Mouse (Mus musculus) hindbrain, embryonic 14.5 days (tissue): ENCODE data around the gene Pigw. TPM values are rescaled to one million over a fixed set of nuclear protein-coding genes. Genes with fewer than 3 reads are reported as not detected.

Experiments
- ATAC-seq: fragments of 200-750 bp; cut with Nextera tagmentation; 2 replicates; pipeline ENCODE4 v1.8.0; 2017; ENCODE audit warnings: moderate number of reproducible peaks, mild to moderate bottlenecking, moderate TSS enrichment, moderate library complexity; ENCODE audit not compliant: low FRiP score
- DNase-seq: peaks from one replicate; pipeline ENCODE4 v3.0.0-alpha.2; 2015; ENCODE audit warnings: low spot score
- H3K27ac ChIP-seq: fragments of 300-500 bp; sonication (generic); 2 replicates; pipeline ENCODE4 v1.5.1; 2014; ENCODE audit warnings: mild to moderate bottlenecking, moderate library complexity
- H3K27me3 ChIP-seq: fragments of 300-500 bp; sonication (generic); 2 replicates; pipeline ENCODE4 v1.6.1; 2014; ENCODE audit warnings: mild to moderate bottlenecking, low read length, mixed read lengths; ENCODE audit not compliant: control insufficient read depth, insufficient read depth
- H3K36me3 ChIP-seq: fragments of 300-500 bp; sonication (generic); replicated peaks from 2 replicates; pipeline ENCODE4 v1.6.1; 2014; ENCODE audit not compliant: control insufficient read depth, insufficient read depth
- H3K4me1 ChIP-seq: fragments of 300-500 bp; sonication (generic); replicated peaks from 2 replicates; pipeline ENCODE4 v1.6.1; 2014; ENCODE audit warnings: antibody characterized with exemption, low read length, mixed read lengths; ENCODE audit not compliant: control insufficient read depth, insufficient read depth
- H3K4me2 ChIP-seq: fragments of 300-500 bp; sonication (generic); replicated peaks from 2 replicates; pipeline ENCODE4 v1.6.1; 2014; ENCODE audit warnings: mild to moderate bottlenecking, moderate library complexity
- H3K4me3 ChIP-seq: fragments of 300-500 bp; sonication (generic); replicated peaks from 2 replicates; pipeline ENCODE4 v1.5.1; 2014; ENCODE audit warnings: mild to moderate bottlenecking, low read length
- H3K9ac ChIP-seq: fragments of 300-500 bp; sonication (generic); 2 replicates; pipeline ENCODE4 v1.6.1; 2014
- H3K9me3 ChIP-seq: fragments of 300-500 bp; sonication (generic); 2 replicates; pipeline ENCODE4 v1.6.1; 2016; ENCODE audit warnings: low read length; ENCODE audit not compliant: control insufficient read depth
- WGBS: fragments of 180-500 bp; shearing (Covaris S2); extraction: QIAGEN DNeasy Blood & Tissue Kit; methylation state at CpG from one replicate; pipeline ENCODE4 v1.1.7; 2014; 5-methylcytosine and 5-hydroxymethylcytosine counted together
- polyA plus RNA-seq: library from polyadenylated mRNA; unstranded; fragments of >200 nt; fragmentation: Nextera tagmentation; extraction: Ambion mirVana; gene quantifications from 2 replicates; pipeline ENCODE4 v1.2.1, GENCODE M21; 2014

The Pigw gene
- polyA plus RNA-seq, 1 experiment from 2014 or later = 2.7 TPM

- Histone ChIP-seq H3K9ac (peak overlapping the region; percentile 93), H3K9me3 (no peaks in the 10 kb centered on the region), H3K27ac (peak overlapping the region; percentile 100), H3K4me1 (peaks cover 23% of the 10 kb centered on the region), H3K27me3 (no peaks in the 10 kb centered on the region), H3K36me3 (no peaks in the 10 kb centered on the region), H3K4me3 (peak overlapping the region; percentile 96), H3K4me2 (peak overlapping the region; percentile 59)
- WGBS = under 1% methylated on average over 10 of the region's 10 CpGs
- no peak for DNase-seq
- ATAC-seq = peak; percentile 12; the same call in 1 of the 2 replicates
Observed at GRCm38 (mm10) chr11:84871046-84871445, 9.0 kb downstream of the Pigw start.

- under 1% methylated on average over 34 of the region's 62 CpGs for WGBS
- Histone ChIP-seq H3K4me3 (peak within 1 kb of the TSS; percentile 96), H3K27ac (peak within 1 kb of the TSS; percentile 100), H3K4me2 (peak within 1 kb of the TSS; percentile 93), H3K9me3 (no peaks in the 10 kb centered on the region), H3K9ac (peak within 1 kb of the TSS; percentile 93), H3K36me3 (no peaks in the 10 kb centered on the region), H3K4me1 (peaks cover 23% of the 10 kb centered on the region), H3K27me3 (no peaks in the 10 kb centered on the region)
- DNase-seq = peak; percentile 88
- ATAC-seq = peak; percentile 88
Observed at GRCm38 (mm10) chr11:84870337-84871043, 9.6 kb downstream of the Pigw start, which contains the start of gene Ggnbp2. Ggnbp2 (minus strand) TSS chr11:84870817.

GRCm38 (mm10) chr11:84869537-84870232, 10.4 kb downstream of the Pigw start:
- Histone ChIP-seq H3K36me3 (no peaks in the 10 kb centered on the region), H3K4me2 (peak overlapping the region; percentile 93), H3K9me3 (no peaks in the 10 kb centered on the region), H3K4me1 (peaks cover 23% of the 10 kb centered on the region), H3K4me3 (peak overlapping the region; percentile 96), H3K27me3 (no peaks in the 10 kb centered on the region), H3K9ac (peak overlapping the region; percentile 90), H3K27ac (peak overlapping the region; percentile 100)
- DNase-seq (peak; percentile 91), ATAC-seq (peak; percentile 86)
- under 1% methylated on average over 50 of the region's 61 CpGs for WGBS

GRCm38 (mm10) chr11:84868786-84869259, 11.3 kb downstream of the Pigw start:
- 18% methylated on average over 7 of the region's 7 CpGs for WGBS
- DNase-seq = no peak

GRCm38 (mm10) chr11:84867586-84867985, 12.5 kb downstream of the Pigw start:
- no peak overlapping the region for H3K27ac ChIP-seq
- H3K4me2 ChIP-seq = peak overlapping the region; percentile 29
- no peak overlapping the region; the same call in 1 of the 2 replicates for H3K9ac ChIP-seq
- no peak overlapping the region; the same call in 1 of the 2 replicates for H3K4me3 ChIP-seq
- H3K9me3 ChIP-seq = no peaks in the 10 kb centered on the region
- no peak for DNase-seq
- peaks cover 23% of the 10 kb centered on the region for H3K4me1 ChIP-seq
- H3K27me3 ChIP-seq = no peaks in the 10 kb centered on the region
- H3K36me3 ChIP-seq = no peaks in the 10 kb centered on the region
- 96% methylated on average over 2 of the region's 2 CpGs for WGBS
- ATAC-seq = no peak

More at GRCm38 (mm10) chr11:84868786-84869259, 11.3 kb downstream of the Pigw start:
- ATAC-seq = no peak
- Histone ChIP-seq H3K4me2 (peak overlapping the region; percentile 93), H3K27me3 (no peaks in the 10 kb centered on the region), H3K4me3 (peak overlapping the region; percentile 96), H3K9ac (peak overlapping the region; percentile 90), H3K36me3 (no peaks in the 10 kb centered on the region), H3K9me3 (no peaks in the 10 kb centered on the region), H3K27ac (peak overlapping the region; percentile 100; the same call in 1 of the 2 replicates), H3K4me1 (peaks cover 23% of the 10 kb centered on the region)

GRCm38 (mm10) chr11:84865268-84865667, 14.8 kb downstream of the Pigw start:
- Histone ChIP-seq H3K4me1 (peaks cover 19% of the 10 kb centered on the region), H3K27ac (no peak overlapping the region), H3K4me2 (no peak overlapping the region), H3K9me3 (no peaks in the 10 kb centered on the region), H3K4me3 (no peak overlapping the region), H3K27me3 (no peaks in the 10 kb centered on the region), H3K36me3 (peaks cover 9% of the 10 kb centered on the region), H3K9ac (no peak overlapping the region)
- ATAC-seq = no peak
- DNase-seq = no peak
- WGBS = 81% methylated on average over 2 of the region's 2 CpGs

- no peak overlapping the region for H3K4me2 ChIP-seq
- H3K4me1 ChIP-seq = no peaks in the 10 kb centered on the region
- no peak for ATAC-seq
- H3K4me3 ChIP-seq = no peak overlapping the region
- H3K9me3 ChIP-seq = no peaks in the 10 kb centered on the region
- 94% methylated on average over 6 of the region's 6 CpGs for WGBS
- H3K27ac ChIP-seq = no peak overlapping the region
- DNase-seq = no peak
- H3K36me3 ChIP-seq = peaks cover 89% of the 10 kb centered on the region
- H3K9ac ChIP-seq = no peak overlapping the region
- no peaks in the 10 kb centered on the region for H3K27me3 ChIP-seq
Observed at GRCm38 (mm10) chr11:84855285-84855684, 24.8 kb downstream of the Pigw start.

- H3K9ac ChIP-seq = no peak overlapping the region
- no peak overlapping the region for H3K4me3 ChIP-seq
- peaks cover 80% of the 10 kb centered on the region for H3K36me3 ChIP-seq
- H3K27ac ChIP-seq = no peak overlapping the region
- no peaks in the 10 kb centered on the region for H3K9me3 ChIP-seq
- no peak overlapping the region for H3K4me2 ChIP-seq
- WGBS = 85% methylated on average over 7 of the region's 7 CpGs
- no peak for DNase-seq
- H3K27me3 ChIP-seq = no peaks in the 10 kb centered on the region
- no peak for ATAC-seq
- H3K4me1 ChIP-seq = no peaks in the 10 kb centered on the region
Observed at GRCm38 (mm10) chr11:84847475-84848090, 32.5 kb downstream of the Pigw start.
